Mouse (Mus musculus) midbrain, embryonic 10.5 days (tissue): ENCODE measurements around the gene Pak4. TPM values are rescaled to one million over a fixed set of nuclear protein-coding genes. Genes with fewer than 3 reads are reported as not detected.
A peak's percentile ranks its signal among the peaks of the same experiment; 100 is the strongest.

ENCODE experiments used
- DNase-seq: peaks from one replicate; pipeline ENCODE4 v3.0.0-alpha.2; 2017; ENCODE audit warnings: low spot score
- H3K27ac ChIP-seq: fragments of 300-500 bp; sonication (generic); replicated peaks from 2 replicates; pipeline ENCODE4 v1.5.1; 2016; ENCODE audit warnings: mild to moderate bottlenecking
- H3K27me3 ChIP-seq: fragments of 300-500 bp; sonication (generic); 2 replicates; pipeline ENCODE4 v1.6.1; 2016; ENCODE audit warnings: low read depth, mild to moderate bottlenecking; ENCODE audit not compliant: poor library complexity, severe bottlenecking
- H3K36me3 ChIP-seq: fragments of 300-500 bp; sonication (generic); 2 replicates; pipeline ENCODE4 v1.6.1; 2016; ENCODE audit warnings: mild to moderate bottlenecking, moderate library complexity
- H3K4me1 ChIP-seq: fragments of 300-500 bp; sonication (generic); 2 replicates; pipeline ENCODE4 v1.6.1; 2016
- H3K4me3 ChIP-seq: fragments of 300-500 bp; sonication (generic); 2 replicates; pipeline ENCODE4 v1.5.1; 2016; ENCODE audit warnings: mild to moderate bottlenecking, moderate library complexity
- H3K9me3 ChIP-seq: fragments of 300-500 bp; sonication (generic); replicated peaks from 2 replicates; pipeline ENCODE4 v1.6.1; 2016; ENCODE audit warnings: mild to moderate bottlenecking
- WGBS: fragments of 180-500 bp; shearing (Covaris S2); methylation state at CpG from one replicate; pipeline ENCODE4 v1.1.7; 2016; 5-methylcytosine and 5-hydroxymethylcytosine counted together
- polyA plus RNA-seq: library from polyadenylated mRNA; unstranded; fragments of >200 nt; fragmentation: Nextera tagmentation; extraction: Ambion mirVana; gene quantifications from 2 replicates; pipeline ENCODE4 v1.2.1, GENCODE M21; 2016

Gene Pak4
- polyA plus RNA-seq, 1 experiment from 2014 or later, result 66.4 TPM

DNA sequence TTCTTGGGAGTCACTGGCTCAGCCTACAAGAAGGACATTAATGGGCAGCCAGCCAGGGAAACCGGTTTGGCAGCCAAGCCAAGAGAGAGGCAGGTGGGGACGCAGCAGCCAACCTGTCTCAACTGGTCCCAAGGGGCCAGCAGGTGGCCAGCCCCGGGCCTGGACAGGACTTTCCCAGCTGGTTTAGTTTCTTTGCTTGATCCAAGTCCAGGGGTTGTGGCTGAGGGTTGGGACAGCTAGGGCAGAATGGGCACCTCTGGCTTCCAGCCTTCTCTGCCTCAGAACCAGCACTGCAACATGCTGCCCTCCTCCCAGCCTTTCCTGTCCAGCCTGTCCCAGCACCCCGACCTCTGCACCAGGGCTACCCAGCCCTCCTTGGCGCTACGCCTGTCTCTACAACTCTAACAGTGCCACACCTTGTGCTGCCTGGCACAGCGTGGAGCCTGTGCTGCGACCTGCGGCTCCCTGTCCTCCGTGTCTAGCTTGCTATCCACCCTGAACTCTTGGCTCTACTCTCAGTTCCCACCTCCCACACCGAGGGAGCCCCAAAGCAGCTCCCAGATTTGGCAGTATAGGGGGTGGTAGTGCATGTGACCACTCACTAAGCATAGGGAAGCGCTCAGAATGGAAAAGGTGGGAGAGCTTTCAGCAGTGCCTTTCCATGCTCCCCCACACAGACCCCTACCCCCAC, 27.5 kb downstream of the Pak4 start:
- H3K36me3 ChIP-seq, result peaks cover 45% of the 10 kb centered on the region
- H3K4me1 ChIP-seq, result 0 out of 2 replicates have a peak, but pooled peaks cover 2% of the 10 kb centered on the region
- H3K27ac ChIP-seq, result 0 out of 2 replicates have a peak overlapping the region, but pooled peaks have one; percentile 14
- no peak overlapping the region for H3K4me3 ChIP-seq
- WGBS, result 76% methylated on average over 12 of the region's 12 CpGs
- no peaks in the 10 kb centered on the region for H3K9me3 ChIP-seq
- H3K27me3 ChIP-seq, result no peaks in the 10 kb centered on the region
- DNase-seq, result no peak

DNA sequence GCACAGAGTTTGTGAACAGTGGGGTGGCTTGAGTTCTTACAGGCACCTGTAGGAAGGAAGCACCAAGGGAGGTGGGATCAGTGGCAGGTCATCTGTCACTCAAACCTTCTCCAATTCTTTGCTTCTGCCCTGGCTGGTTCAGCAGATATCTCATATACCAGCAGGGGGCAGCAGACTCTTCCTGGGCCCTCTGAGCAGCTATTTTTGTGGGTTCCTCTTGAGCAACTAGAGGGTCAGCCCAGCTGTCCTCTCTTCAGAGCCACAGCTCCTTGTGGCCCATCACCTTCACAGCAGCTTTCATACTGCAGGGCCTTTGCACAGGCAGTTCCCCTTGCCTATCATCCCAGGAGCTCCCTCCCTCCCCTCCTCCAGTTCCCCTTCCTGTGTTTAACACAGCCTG, 29.7 kb downstream of the Pak4 start:
- H3K36me3 ChIP-seq, result peaks cover 67% of the 10 kb centered on the region
- DNase-seq, result peak; percentile 62
- H3K27me3 ChIP-seq, result no peaks in the 10 kb centered on the region
- H3K9me3 ChIP-seq, result no peaks in the 10 kb centered on the region
- no peak overlapping the region for H3K27ac ChIP-seq
- 0 out of 2 replicates have a peak, but pooled peaks cover 2% of the 10 kb centered on the region for H3K4me1 ChIP-seq
- no peak overlapping the region for H3K4me3 ChIP-seq

- no peak overlapping the region for H3K4me3 ChIP-seq
- 88% methylated on average over 4 of the region's 4 CpGs for WGBS
- DNase-seq, result no peak
- no peaks in the 10 kb centered on the region for H3K27me3 ChIP-seq
- H3K4me1 ChIP-seq, result 0 out of 2 replicates have a peak, but pooled peaks cover 2% of the 10 kb centered on the region
- no peak overlapping the region for H3K27ac ChIP-seq
- peaks cover 74% of the 10 kb centered on the region for H3K36me3 ChIP-seq
- H3K9me3 ChIP-seq, result no peaks in the 10 kb centered on the region
Measured at GRCm38 (mm10) chr7:28567539-28567938, 30.4 kb downstream of the Pak4 start.

- Histone ChIP-seq H3K4me1 (no peaks in the 10 kb centered on the region), H3K27ac (no peak overlapping the region), H3K27me3 (no peaks in the 10 kb centered on the region), H3K9me3 (no peaks in the 10 kb centered on the region), H3K4me3 (no peak overlapping the region), H3K36me3 (peaks cover 92% of the 10 kb centered on the region)
- no peak for DNase-seq
- WGBS, result 83% methylated on average over 5 of the region's 5 CpGs
Measured at GRCm38 (mm10) chr7:28565407-28565806, 32.6 kb downstream of the Pak4 start.

DNA sequence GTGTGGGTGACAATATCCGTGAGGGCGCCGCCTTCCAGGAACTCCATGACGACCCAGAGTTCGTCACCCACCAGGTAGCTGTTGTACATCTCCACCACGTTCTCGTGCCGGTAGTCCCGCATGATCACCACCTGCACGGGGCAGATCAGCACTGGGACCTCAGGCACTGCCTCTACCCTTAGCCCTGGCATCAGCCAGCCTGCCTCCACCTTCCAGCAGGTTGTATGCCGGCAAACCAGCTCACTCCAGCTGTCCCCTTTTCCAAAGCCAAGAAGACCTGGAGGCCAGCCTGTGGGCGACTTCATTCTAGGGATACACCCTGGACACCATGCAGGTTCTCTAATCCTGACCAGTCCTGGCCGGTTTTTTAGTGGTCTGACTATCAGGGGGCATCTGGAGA, 35.0 kb downstream of the Pak4 start:
- Histone ChIP-seq H3K4me1 (0 out of 2 replicates have a peak, but pooled peaks cover 3% of the 10 kb centered on the region), H3K36me3 (peaks cover 96% of the 10 kb centered on the region), H3K27ac (no peak overlapping the region), H3K4me3 (no peak overlapping the region), H3K9me3 (no peaks in the 10 kb centered on the region), H3K27me3 (no peaks in the 10 kb centered on the region)
- WGBS, result 94% methylated on average over 13 of the region's 13 CpGs
- DNase-seq, result no peak

- H3K4me1 ChIP-seq, result 0 out of 2 replicates have a peak, but pooled peaks cover 3% of the 10 kb centered on the region
- H3K9me3 ChIP-seq, result no peaks in the 10 kb centered on the region
- DNase-seq, result no peak
- no peak overlapping the region for H3K27ac ChIP-seq
- no peak overlapping the region for H3K4me3 ChIP-seq
- 95% methylated on average over 13 of the region's 13 CpGs for WGBS
- H3K36me3 ChIP-seq, result peaks cover 95% of the 10 kb centered on the region
- no peaks in the 10 kb centered on the region for H3K27me3 ChIP-seq
Measured at GRCm38 (mm10) chr7:28562371-28562770, 35.6 kb downstream of the Pak4 start.

- Histone ChIP-seq H3K4me1 (0 out of 2 replicates have a peak, but pooled peaks cover 3% of the 10 kb centered on the region), H3K9me3 (no peaks in the 10 kb centered on the region), H3K4me3 (no peak overlapping the region), H3K36me3 (peaks cover 91% of the 10 kb centered on the region), H3K27ac (no peak overlapping the region), H3K27me3 (no peaks in the 10 kb centered on the region)
- no peak for DNase-seq
- WGBS, result 88% methylated on average over 11 of the region's 11 CpGs
Measured at GRCm38 (mm10) chr7:28561967-28562366, 36.0 kb downstream of the Pak4 start.

GRCm38 (mm10) chr7:28560856-28561255, 37.1 kb downstream of the Pak4 start:
- DNase-seq, result no peak
- Histone ChIP-seq H3K9me3 (no peaks in the 10 kb centered on the region), H3K27me3 (no peaks in the 10 kb centered on the region), H3K27ac (no peak overlapping the region), H3K36me3 (peaks cover 80% of the 10 kb centered on the region), H3K4me3 (no peak overlapping the region), H3K4me1 (peaks cover 11% of the 10 kb centered on the region)
- WGBS, result 93% methylated on average over 10 of the region's 10 CpGs

DNA sequence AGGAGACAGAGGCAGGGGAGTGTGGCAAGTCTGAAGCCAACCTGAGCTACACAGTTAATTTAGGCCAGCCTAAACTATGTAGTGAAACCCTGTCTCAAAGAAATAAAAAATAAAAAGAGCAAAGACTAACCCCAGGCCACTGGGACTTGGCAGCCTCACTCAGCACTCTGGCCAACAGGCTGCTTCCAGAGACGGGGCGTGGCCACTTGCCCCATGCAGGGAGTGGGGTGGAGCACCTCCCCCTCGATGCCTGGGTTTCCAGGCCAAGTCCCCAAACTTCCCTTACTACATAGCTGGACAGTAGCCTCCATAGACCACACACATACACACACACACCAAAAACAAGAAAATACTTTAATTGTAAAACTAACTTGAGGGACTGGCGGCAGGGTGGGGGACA, 39.5 kb downstream of the Pak4 start:
- peaks cover 14% of the 10 kb centered on the region for H3K4me1 ChIP-seq
- H3K9me3 ChIP-seq, result 0 out of 2 replicates have a peak, but pooled peaks cover under 1% of the 10 kb centered on the region
- no peak overlapping the region for H3K27ac ChIP-seq
- WGBS, result 57% methylated on average over 4 of the region's 4 CpGs
- H3K36me3 ChIP-seq, result peaks cover 56% of the 10 kb centered on the region
- no peak overlapping the region for H3K4me3 ChIP-seq
- no peaks in the 10 kb centered on the region for H3K27me3 ChIP-seq
- DNase-seq, result no peak

GRCm38 (mm10) chr7:28557708-28558107, 40.3 kb downstream of the Pak4 start:
- no peak overlapping the region for H3K27ac ChIP-seq
- WGBS, result 83% methylated on average over 6 of the region's 6 CpGs
- H3K9me3 ChIP-seq, result peaks cover 7% of the 10 kb centered on the region; the same call in 1 of the 2 replicates
- H3K27me3 ChIP-seq, result no peaks in the 10 kb centered on the region
- no peak for DNase-seq
- H3K36me3 ChIP-seq, result peaks cover 48% of the 10 kb centered on the region
- no peak overlapping the region for H3K4me3 ChIP-seq
- peaks cover 14% of the 10 kb centered on the region for H3K4me1 ChIP-seq

DNA sequence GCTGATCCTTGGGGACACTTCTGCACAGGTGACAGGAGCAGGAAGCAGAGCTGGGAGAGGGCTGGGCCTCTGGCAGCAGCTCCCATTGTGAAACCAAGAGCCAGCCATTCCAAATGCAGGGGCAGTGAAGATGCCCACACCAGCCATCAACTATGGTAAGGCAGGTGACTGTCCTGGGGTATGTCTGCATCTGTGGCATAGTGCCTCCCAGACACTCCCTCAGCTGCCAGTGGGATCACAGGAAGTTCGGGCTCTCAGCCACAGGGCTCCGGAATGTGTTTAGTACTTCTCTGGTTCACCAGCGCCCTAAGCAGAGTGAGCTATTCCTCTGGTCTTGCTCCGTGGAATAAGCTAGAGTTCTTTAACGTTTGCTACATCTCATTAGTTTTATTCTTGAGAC, 40.9 kb downstream of the Pak4 start:
- no peak overlapping the region for H3K27ac ChIP-seq
- no peak for DNase-seq
- H3K4me1 ChIP-seq, result peaks cover 14% of the 10 kb centered on the region
- H3K36me3 ChIP-seq, result peaks cover 42% of the 10 kb centered on the region
- no peak overlapping the region for H3K4me3 ChIP-seq
- no peaks in the 10 kb centered on the region for H3K27me3 ChIP-seq
- WGBS, result 82% methylated on average over 5 of the region's 5 CpGs
- peaks cover 10% of the 10 kb centered on the region; the same call in 1 of the 2 replicates for H3K9me3 ChIP-seq

DNA sequence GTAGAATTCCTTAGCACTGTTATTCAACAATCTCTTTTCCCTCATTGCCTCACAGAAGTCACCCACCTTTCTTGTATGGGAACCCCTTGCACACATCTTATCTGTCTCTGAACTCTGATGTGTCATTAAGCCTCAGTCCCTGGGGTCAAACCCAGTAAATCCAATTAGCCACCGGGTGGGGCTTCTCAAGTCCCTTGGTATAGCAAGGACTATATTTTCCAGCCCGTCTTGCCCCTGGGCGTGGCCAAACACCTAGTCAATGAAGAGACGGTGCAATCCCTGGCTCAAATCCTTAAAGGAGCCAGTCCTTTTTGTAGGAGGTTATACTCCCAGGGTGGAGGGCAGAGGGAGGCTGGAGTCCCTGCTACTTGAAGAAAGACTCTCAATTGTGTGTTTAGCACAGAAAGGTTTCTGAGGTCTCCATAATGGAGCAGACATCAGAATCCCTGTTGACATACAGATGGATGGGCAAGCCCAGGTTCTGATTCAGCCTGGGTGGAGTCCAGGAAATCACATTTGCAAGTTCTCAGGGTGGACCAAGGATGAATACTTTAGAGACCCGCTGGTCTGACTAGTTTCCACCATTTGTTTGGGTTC, 41.9 kb downstream of the Pak4 start:
- no peak for DNase-seq
- H3K9me3 ChIP-seq, result peaks cover 10% of the 10 kb centered on the region; the same call in 1 of the 2 replicates
- H3K27me3 ChIP-seq, result no peaks in the 10 kb centered on the region
- H3K27ac ChIP-seq, result no peak overlapping the region
- H3K4me1 ChIP-seq, result peaks cover 14% of the 10 kb centered on the region
- H3K36me3 ChIP-seq, result peaks cover 34% of the 10 kb centered on the region
- H3K4me3 ChIP-seq, result no peak overlapping the region
- 18% methylated on average over 5 of the region's 5 CpGs for WGBS

DNA sequence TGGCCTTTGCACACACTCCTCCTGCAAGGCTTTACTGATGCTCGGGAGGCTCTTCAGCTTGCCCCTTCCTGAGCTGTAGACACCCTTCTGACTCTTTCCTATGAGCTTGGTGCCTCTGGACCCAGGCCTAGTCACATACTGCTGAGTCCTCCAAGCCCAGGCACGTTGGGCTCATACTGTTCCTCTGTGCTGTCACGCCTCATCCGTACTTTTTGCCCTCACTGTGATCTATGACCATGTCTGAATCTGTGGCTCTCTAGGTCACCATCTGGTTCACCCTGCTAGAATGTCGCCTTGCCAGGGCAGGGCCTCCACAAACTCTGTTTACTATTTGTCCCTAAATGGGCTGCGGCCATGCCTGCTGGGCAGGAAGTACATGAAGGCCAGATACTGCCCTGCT, 44.9 kb downstream of the Pak4 start:
- peaks cover 11% of the 10 kb centered on the region for H3K4me1 ChIP-seq
- 88% methylated on average over 6 of the region's 6 CpGs for WGBS
- no peak for DNase-seq

More for the DNA sequence above, 44.9 kb downstream of the Pak4 start:
- no peak overlapping the region for H3K4me3 ChIP-seq
- no peak overlapping the region for H3K27ac ChIP-seq
- peaks cover 6% of the 10 kb centered on the region for H3K36me3 ChIP-seq
- peaks cover 2% of the 10 kb centered on the region; the same call in 1 of the 2 replicates for H3K27me3 ChIP-seq
- peaks cover 10% of the 10 kb centered on the region; the same call in 1 of the 2 replicates for H3K9me3 ChIP-seq
